Mouse (Mus musculus): ENCODE measurements around the gene Ldhb.

DNA sequence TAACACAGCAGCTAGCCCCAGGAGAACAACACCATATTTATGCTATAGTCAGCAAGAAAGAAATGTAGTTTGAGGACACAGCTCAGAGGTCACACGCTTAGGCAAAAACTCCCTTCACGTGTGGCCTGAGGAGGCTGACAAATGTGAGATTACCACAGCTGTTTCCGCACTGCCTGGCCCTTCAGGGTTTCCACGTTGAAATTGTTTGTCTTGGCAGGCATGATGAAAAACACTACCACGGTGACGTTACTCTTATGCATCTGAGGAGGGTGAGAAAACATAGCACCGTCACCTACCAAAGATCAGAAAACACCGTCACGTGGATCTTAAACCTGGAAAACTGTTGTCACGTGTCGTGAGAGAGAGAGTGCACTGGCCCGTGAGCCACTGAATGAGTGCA, 56.4 kb downstream of the Ldhb start:
- TF ChIP-seq CTCF (IDR thresholded peaks at IDR 0.05; ENCODE audit: low read depth): no peak
- no peak for TF ChIP-seq EP300 (optimal IDR thresholded peaks at IDR 0.05)
